Mouse (Mus musculus): ENCODE results near the gene Fes.

Gene Fes

DNA sequence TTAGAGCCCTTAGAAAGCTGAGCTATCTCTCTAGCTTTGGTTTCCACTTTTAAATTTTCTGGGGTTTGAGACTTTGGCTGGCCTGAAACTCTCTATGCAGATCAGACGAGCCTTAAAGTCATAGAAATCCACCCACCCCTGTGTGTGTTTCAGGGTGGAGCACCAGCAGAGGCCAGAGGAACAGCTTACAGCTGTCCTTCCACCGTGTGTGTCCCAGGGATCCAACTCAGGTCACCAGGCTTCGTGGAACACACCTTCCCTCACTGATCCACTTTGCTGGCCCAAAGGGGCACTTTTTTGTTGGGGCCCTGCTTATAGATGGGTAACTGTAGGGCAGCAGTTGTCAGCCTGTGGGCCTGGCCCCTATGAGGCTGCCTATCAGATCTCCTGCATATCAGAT, 13.5 kb downstream of the Fes start:
- DNase-seq (ENCODE audit: low read depth), result no peak

- no peak for DNase-seq (ENCODE audit: low read depth)
Observed at GRCm38 (mm10) chr7:80373850-80374249, 13.9 kb downstream of the Fes start.

- DNase-seq (ENCODE audit: low read depth), result no peak
Observed at GRCm38 (mm10) chr7:80373352-80373751, 14.4 kb downstream of the Fes start.

- no peak for DNase-seq (ENCODE audit: low read depth)
Observed at GRCm38 (mm10) chr7:80372667-80373066, 15.1 kb downstream of the Fes start.

GRCm38 (mm10) chr7:80372166-80372565, 15.6 kb downstream of the Fes start:
- DNase-seq (ENCODE audit: low read depth), result no peak

DNA sequence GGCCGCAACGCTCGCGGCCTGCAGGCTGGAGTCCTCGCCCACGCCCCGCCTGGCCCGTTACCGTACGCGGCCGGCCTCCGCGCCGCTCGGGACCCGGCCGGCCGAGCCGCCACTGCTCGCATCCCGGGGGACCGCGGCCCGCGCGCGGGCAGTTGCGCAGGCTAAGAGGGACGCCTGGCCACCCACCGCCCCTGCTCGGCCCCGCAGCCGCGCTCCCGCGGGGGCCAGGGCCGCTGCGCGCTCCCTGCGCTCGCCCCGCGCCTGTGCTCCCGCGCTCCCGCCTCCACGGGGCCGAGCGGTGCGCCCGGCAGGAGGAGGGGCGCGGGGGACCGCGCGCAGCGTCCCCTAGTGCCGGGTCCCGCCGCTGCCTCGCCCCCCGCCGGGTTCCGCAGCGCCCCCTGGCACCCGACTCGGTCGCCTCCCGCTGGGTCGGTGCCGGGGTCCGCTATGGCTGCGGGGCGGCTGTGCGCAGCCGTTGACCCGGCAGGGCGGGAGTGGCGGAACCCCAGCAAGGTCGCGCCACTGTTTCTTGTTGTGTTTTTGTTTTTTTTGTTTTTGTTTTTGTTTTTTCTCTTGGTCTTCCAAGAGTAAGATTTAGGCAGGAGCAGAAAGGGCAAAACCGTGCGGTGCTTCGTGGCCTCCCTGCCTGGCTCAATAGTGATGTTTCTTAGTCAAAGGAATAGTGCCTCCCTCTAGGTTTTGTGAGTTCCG, 16.6 kb downstream of the Fes start, which contains the start of gene Man2a2:
Gene Man2a2 (minus strand): TSS at position 335 of the 711 bp plus-strand sequence.
- peak; percentile 88 for DNase-seq (ENCODE audit: low read depth)

DNA sequence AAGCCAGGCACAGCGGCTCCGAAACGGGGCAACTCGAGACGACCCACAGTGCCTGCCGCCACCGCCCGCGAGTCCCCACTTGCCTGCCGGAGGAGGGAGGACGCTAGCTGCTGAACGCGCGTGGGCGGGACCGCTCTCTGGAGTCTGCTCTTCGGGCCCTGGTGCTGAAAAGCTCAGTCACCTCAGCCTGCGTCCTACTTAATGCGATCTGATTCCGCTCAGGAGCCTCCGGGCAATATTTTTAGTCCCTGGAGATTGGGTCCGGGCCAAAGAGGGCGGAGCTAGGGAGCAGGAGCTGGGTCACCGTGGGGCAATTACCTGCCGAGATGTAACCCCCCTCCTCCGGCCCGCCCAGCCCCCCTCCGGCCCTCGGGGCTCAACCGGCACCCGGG, 17.1 kb downstream of the Fes start:
- DNase-seq (ENCODE audit: low read depth), result peak; percentile 77

- peak; percentile 66 for DNase-seq (ENCODE audit: low read depth)
Observed at GRCm38 (mm10) chr7:80369967-80370431, 17.7 kb downstream of the Fes start.

DNA sequence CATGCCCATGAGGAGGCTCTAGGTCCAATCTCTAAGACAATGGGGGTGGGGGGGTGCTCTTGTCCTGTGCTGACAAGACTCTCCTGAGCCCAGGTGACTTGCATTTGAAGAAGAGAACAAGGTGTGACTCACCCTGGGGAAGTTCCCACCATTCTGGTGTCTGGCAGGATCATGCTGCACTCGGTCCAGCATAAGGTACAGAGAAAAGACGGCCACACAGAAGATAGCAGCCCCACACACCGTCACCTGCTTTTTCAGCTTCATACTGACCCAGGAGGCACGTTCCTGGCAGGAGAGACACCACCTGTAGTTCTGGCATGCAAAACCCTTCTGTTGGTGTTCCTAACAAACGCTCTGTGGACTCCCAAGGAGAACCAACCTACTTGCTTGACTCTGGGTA, 18.3 kb downstream of the Fes start:
- DNase-seq (ENCODE audit: low read depth), result no peak

- no peak for DNase-seq (ENCODE audit: low read depth)
Observed at GRCm38 (mm10) chr7:80368635-80369421, 18.9 kb downstream of the Fes start.

GRCm38 (mm10) chr7:80368009-80368408, 19.7 kb downstream of the Fes start:
- no peak for DNase-seq (ENCODE audit: low read depth)

- no peak for DNase-seq (ENCODE audit: low read depth)
Observed at GRCm38 (mm10) chr7:80367232-80367631, 20.5 kb downstream of the Fes start.

DNA sequence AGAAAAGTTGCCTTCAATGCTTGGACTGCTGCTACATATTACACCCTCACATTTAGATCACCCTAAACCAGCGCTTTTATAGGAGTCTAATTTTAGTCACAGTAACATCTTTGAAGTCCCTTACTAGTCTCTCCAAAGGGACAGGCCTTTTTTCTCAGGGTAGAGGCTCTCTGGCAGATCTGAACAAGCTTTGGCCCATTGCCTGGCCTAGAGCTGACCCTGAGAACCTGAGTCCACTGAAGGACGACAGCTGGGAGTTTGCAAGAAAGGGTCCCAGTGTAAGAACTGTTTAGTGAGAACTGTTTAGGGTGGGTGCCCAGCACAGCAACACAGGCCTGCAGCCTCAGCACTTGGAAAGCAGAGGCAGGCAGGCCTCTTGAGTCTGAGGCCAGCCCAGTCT, 22.0 kb downstream of the Fes start:
- DNase-seq (ENCODE audit: low read depth), result no peak

DNA sequence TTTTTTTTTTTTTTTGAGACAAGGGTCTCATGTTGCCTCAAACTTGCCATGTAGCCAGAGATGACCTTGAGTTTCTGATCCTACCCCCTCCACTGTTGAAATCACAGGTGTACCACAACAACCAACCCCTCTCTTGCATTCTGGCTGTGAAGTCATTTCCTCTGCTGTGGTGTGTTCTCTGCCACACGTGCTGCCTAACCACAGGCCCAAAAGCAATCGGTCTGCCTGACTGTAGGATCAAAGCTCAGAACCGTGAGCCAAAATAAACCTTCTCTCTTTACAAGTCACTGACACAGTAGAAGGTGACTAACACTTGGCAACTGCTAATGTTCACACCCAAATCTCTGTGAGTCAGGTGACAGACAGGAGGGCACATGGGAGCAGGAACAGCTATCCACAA, 27.3 kb downstream of the Fes start:
- DNase-seq (ENCODE audit: low read depth), result peak; percentile 33

DNA sequence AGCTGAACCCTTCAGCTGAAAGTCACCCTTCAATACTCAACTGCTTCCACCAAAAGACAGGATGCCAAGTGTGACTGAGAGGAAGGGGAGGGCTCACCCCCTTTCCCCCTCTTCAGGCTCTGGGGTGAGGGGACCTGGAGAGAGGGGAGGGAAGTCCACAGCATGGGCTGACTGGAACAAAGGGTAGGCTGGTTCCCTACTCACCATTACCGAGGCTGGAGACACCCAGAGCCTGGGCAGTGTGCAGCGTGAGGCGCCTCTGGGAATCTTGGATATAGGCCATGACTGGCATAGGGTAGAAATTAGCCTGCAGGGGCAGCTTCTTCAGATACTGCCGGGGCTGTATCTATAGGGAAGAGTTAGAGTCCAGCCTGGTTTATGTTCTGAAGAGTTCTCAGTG, 29.7 kb downstream of the Fes start:
- DNase-seq (ENCODE audit: low read depth), result no peak

GRCm38 (mm10) chr7:80357156-80357555, 30.6 kb downstream of the Fes start:
- DNase-seq (ENCODE audit: low read depth), result no peak

DNA sequence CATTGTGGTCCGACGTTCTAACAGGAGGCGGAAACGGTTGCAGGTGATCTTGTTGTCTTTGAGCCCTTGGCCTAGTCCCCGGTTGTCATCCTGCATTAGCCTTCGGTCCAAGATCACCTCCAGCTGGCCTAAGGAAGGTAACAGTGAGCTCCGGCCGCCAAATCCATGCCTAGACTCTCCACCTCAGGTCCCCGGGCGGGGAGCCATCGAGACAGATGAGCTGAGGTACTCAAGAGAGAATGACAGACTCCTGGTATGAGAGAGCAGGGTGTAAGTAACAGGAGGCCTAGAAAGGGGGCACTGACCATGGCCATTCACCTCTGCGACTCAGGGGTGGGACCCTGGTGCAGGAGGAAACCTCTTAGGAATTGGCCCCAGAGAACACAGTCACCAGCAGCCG, 31.4 kb downstream of the Fes start:
- DNase-seq (ENCODE audit: low read depth), result no peak

DNA sequence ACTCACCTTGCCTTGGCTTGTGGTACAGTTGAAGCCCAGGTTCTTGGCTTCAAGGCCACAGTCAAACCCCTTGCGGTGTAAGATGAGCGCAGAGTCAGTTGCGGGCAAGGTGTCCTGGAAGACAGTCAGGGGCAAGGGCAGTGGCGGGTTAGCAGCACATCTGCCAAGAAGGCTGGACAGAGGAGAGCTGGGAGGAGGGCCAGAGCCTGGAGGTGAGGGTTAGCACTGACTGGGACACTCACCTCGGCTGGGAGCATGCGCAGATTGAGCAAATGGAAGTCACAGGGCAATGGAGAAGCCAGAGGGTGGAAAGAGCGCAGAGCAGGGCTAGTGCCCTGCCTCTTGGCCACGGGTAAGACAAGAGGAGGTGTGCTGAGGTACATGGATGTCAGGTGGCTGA, 34.8 kb downstream of the Fes start:
- no peak for DNase-seq (ENCODE audit: low read depth)

GRCm38 (mm10) chr7:80350808-80351207, 36.9 kb downstream of the Fes start:
- DNase-seq (ENCODE audit: low read depth), result no peak

DNA sequence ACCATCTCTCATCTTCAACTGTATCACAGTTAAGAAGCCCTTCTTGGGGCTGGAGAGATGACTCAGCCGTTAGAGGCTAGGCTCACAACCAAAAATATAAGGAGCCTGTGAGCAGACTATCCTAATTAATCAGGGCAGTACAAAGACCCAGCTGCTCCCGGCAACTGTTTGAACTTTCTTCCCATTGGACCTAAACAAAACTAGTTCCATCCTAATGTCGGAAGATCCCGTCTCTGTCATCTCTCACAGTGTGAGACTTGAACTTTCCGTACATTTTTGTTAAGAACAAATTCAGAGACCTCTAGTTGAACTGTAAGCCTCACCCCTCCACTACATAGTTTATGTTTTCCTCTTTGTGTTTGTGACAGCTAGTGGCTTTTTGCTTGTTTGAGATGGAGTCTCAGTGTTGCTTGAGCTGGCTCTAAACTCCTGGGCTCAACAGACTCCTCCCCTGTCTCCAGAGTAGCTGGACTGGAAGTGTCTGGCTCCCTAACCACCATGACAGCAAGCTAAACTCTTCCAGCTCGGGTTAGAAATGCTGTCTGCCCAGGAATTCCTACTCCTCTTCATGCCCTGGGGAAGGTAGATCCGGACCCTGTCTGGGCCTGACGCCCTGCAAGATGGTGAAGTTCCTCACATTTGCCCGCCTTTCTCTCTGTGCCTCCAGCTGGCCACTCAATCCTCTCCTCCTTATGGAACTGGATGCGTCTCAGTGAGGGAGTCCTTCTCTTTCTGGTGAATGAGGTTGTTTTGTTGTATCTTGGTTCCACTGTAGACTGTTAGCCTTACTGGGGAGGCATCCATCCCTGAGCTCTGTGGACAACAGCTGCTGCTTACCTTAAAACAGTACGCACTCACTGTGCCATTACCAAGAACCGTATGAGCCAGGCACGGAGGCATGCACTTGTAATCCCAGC, 39.8 kb downstream of the Fes start:
- DNase-seq (ENCODE audit: low read depth), result peak; percentile 38

DNA sequence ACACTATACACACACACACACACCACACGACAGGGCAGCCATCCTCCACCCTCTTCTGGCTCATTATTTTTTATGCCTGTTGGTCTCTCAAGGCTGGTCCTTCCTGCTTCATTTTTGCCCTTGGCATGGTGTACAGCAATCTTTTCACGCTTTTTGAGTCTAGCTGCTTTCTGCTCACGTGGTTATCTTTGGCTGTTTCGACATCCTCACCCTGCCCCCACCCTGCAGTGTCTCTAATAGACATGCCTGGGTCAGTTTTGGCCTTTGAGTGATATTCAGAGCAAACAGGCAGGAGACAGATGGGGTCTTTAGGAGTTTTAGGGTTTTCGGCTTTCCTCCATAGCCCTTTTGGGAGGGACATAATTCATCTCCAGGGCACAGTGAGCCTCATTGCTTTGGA, 40.9 kb downstream of the Fes start:
- DNase-seq (ENCODE audit: low read depth), result peak; percentile 39

GRCm38 (mm10) chr7:80346173-80346572, 41.6 kb downstream of the Fes start:
- DNase-seq (ENCODE audit: low read depth), result no peak
